Mouse (Mus musculus) thymus, adult 2 months (tissue): ENCODE measurements at regions not wholly inside any gene's neighbourhood (a gene's known extent, or its start where the extent isn't known, plus 50 kb on each side); places are given as distances from the start of the nearest gene placed in this dataset.

ENCODE experiments used
- CTCF ChIP-seq: fragments of 200-500 bp; IDR thresholded peaks from 2 replicates; pipeline ENCODE4 v1.5.1; 2012; ENCODE audit warnings: mild to moderate bottlenecking, control low read depth, low read length, moderate library complexity, borderline replicate concordance; ENCODE audit not compliant: control insufficient read depth, poor library complexity, insufficient read depth; ENCODE audit errors: extremely low read depth
- POLR2A ChIP-seq: fragments of 200-500 bp; IDR thresholded peaks from 2 replicates; pipeline ENCODE4 v1.6.1; 2012; ENCODE audit warnings: mild to moderate bottlenecking, low read length, control low read depth, moderate library complexity; ENCODE audit not compliant: control insufficient read depth, poor library complexity, insufficient read depth; ENCODE audit errors: extremely low read depth

GRCm38 (mm10) chr15:25146371-25146770, 267.2 kb downstream of the Basp1 start:
- TF ChIP-seq CTCF (no peak), POLR2A (no peak)
